Mouse (Mus musculus) liver, embryonic 15.5 days (tissue): Measurements from ENCODE around the gene Erap1. TPM values are rescaled to one million over a fixed set of nuclear protein-coding genes. Genes with fewer than 3 reads are reported as not detected.

Experiments
- ATAC-seq: fragments of 200-750 bp; cut with Nextera tagmentation; 2 replicates; pipeline ENCODE4 v1.8.0; 2017; ENCODE audit warnings: moderate number of reproducible peaks, mild to moderate bottlenecking, moderate library complexity; ENCODE audit not compliant: insufficient read depth
- H3K27ac ChIP-seq: fragments of 300-500 bp; sonication (generic); replicated peaks from 2 replicates; pipeline ENCODE4 v1.5.1; 2015; ENCODE audit warnings: mild to moderate bottlenecking, inconsistent platforms
- H3K27me3 ChIP-seq: fragments of 300-500 bp; sonication (generic); 2 replicates; pipeline ENCODE4 v1.6.1; 2015; ENCODE audit warnings: mild to moderate bottlenecking, inconsistent platforms
- H3K36me3 ChIP-seq: fragments of 300-500 bp; sonication (generic); replicated peaks from 2 replicates; pipeline ENCODE4 v1.6.1; 2015; ENCODE audit warnings: moderate library complexity, mild to moderate bottlenecking, inconsistent platforms
- H3K4me1 ChIP-seq: fragments of 300-500 bp; sonication (generic); replicated peaks from 2 replicates; pipeline ENCODE4 v1.6.1; 2015; ENCODE audit warnings: inconsistent platforms
- H3K4me2 ChIP-seq: fragments of 300-500 bp; sonication (generic); 2 replicates; pipeline ENCODE4 v1.6.1; 2015; ENCODE audit warnings: moderate library complexity, mild to moderate bottlenecking, inconsistent platforms
- H3K4me3 ChIP-seq: fragments of 300-500 bp; sonication (generic); replicated peaks from 2 replicates; pipeline ENCODE4 v1.5.1; 2015; ENCODE audit warnings: mild to moderate bottlenecking, inconsistent platforms
- H3K9ac ChIP-seq: fragments of 300-500 bp; sonication (generic); 2 replicates; pipeline ENCODE4 v1.6.1; 2015; ENCODE audit warnings: moderate library complexity, mild to moderate bottlenecking, inconsistent platforms
- H3K9me3 ChIP-seq: fragments of 300-500 bp; sonication (generic); replicated peaks from 2 replicates; pipeline ENCODE4 v1.6.1; 2016; ENCODE audit warnings: inconsistent platforms
- WGBS: fragments of 180-500 bp; shearing (Covaris S2); methylation state at CpG from one replicate; pipeline ENCODE4 v1.1.7; 2015; ENCODE audit warnings: mixed read lengths; ENCODE audit not compliant: insufficient replicate concordance; 5-methylcytosine and 5-hydroxymethylcytosine counted together
- polyA plus RNA-seq: library from polyadenylated mRNA; unstranded; fragments of >200 nt; fragmentation: Nextera tagmentation; extraction: Ambion mirVana; gene quantifications from 2 replicates; pipeline ENCODE4 v1.2.1, GENCODE M21; 2015

The Erap1 gene
- polyA plus RNA-seq, 1 experiment from 2014 or later: 18.8 TPM

- H3K27me3 ChIP-seq: no peaks in the 10 kb centered on the region
- 81% methylated on average over 5 of the region's 5 CpGs for WGBS
- no peak overlapping the region for H3K27ac ChIP-seq
Measured at GRCm38 (mm10) chr13:74695497-74696193, 56.3 kb downstream of the Erap1 start.

GRCm38 (mm10) chr13:74696225-74696624, 56.9 kb downstream of the Erap1 start:
- Histone ChIP-seq H3K36me3 (peaks cover 44% of the 10 kb centered on the region), H3K9ac (no peak overlapping the region), H3K4me2 (no peak overlapping the region), H3K9me3 (no peaks in the 10 kb centered on the region), H3K27me3 (no peaks in the 10 kb centered on the region), H3K27ac (no peak overlapping the region), H3K4me3 (no peak overlapping the region), H3K4me1 (no peaks in the 10 kb centered on the region)
- ATAC-seq: no peak
- WGBS: 54% methylated on average over 3 of the region's 3 CpGs

More at GRCm38 (mm10) chr13:74695497-74696193, 56.3 kb downstream of the Erap1 start:
- Histone ChIP-seq H3K4me3 (no peak overlapping the region), H3K36me3 (peaks cover 44% of the 10 kb centered on the region), H3K4me1 (no peaks in the 10 kb centered on the region), H3K9me3 (no peaks in the 10 kb centered on the region), H3K9ac (no peak overlapping the region), H3K4me2 (no peak overlapping the region)
- no peak for ATAC-seq

- Histone ChIP-seq H3K36me3 (peaks cover 51% of the 10 kb centered on the region), H3K4me1 (no peaks in the 10 kb centered on the region; the same call in 1 of the 2 replicates), H3K9me3 (no peaks in the 10 kb centered on the region), H3K27ac (no peak overlapping the region), H3K4me2 (no peak overlapping the region), H3K27me3 (no peaks in the 10 kb centered on the region), H3K9ac (no peak overlapping the region), H3K4me3 (no peak overlapping the region)
- WGBS: 39% methylated on average over 2 of the region's 2 CpGs
- no peak for ATAC-seq
Measured at GRCm38 (mm10) chr13:74719002-74719401, 79.6 kb downstream of the Erap1 start.

GRCm38 (mm10) chr13:74733726-74734125, 94.4 kb downstream of the Erap1 start:
- peaks cover 46% of the 10 kb centered on the region for H3K4me1 ChIP-seq
- no peak overlapping the region for H3K4me3 ChIP-seq
- ATAC-seq: peak; percentile 54
- H3K9ac ChIP-seq: peak overlapping the region; percentile 35; the same call in 1 of the 2 replicates
- H3K36me3 ChIP-seq: peaks cover 65% of the 10 kb centered on the region
- 49% methylated on average over 4 of the region's 4 CpGs for WGBS
- H3K27me3 ChIP-seq: no peaks in the 10 kb centered on the region
- peak overlapping the region; percentile 37 for H3K4me2 ChIP-seq
- H3K27ac ChIP-seq: peak overlapping the region; percentile 93
- H3K9me3 ChIP-seq: no peaks in the 10 kb centered on the region

DNA sequence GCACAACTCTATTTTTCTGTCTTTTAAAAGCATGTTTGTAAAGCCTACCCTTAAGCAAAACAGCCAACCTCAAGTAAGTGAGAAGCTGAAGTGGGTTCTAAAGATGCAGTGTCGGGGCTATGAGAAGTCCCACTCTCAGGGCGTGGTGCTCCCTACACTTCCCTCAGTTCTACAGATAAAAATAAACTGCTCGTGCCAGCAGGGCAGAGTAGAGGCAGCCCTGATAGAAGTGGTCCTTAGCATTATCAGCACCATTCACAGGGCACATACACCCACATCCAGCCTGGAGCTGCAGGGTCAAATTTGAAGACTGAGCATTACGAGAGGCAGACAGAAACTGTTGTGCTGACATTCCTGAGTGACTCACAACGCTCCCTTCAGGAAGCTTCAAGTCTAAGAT, 96.5 kb downstream of the Erap1 start:
- 25% methylated on average over 5 of the region's 5 CpGs for WGBS
- H3K4me3 ChIP-seq: peak overlapping the region; percentile 29
- H3K27me3 ChIP-seq: no peaks in the 10 kb centered on the region
- H3K27ac ChIP-seq: peak overlapping the region; percentile 93
- H3K9ac ChIP-seq: peak overlapping the region; percentile 39; the same call in 1 of the 2 replicates
- peaks cover 66% of the 10 kb centered on the region for H3K36me3 ChIP-seq
- H3K4me1 ChIP-seq: peaks cover 46% of the 10 kb centered on the region
- ATAC-seq: peak; percentile 100
- no peaks in the 10 kb centered on the region for H3K9me3 ChIP-seq
- peak overlapping the region; percentile 63 for H3K4me2 ChIP-seq

DNA sequence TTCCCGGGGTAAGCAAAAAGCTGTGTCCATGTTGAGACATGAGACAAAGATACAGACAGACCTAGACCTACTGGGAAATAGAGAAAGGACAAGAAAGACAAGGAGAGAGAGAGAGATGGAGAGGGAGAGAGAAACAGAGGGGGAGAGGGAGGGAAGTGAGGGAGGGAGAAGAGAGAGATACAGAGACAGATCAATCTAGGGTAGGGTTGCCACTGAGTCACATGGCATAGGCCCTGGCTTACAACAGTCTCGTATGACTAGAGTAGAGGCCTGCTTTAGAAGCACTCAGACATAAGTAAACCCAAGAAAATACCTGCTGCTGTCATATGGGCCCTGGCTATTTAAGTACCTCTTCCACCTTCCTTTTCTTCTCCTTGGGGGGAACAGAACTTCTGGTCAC, 97.0 kb downstream of the Erap1 start:
- peak overlapping the region; percentile 63 for H3K4me2 ChIP-seq
- no peaks in the 10 kb centered on the region for H3K27me3 ChIP-seq
- peak overlapping the region; percentile 29 for H3K4me3 ChIP-seq
- peak; percentile 60 for ATAC-seq
- H3K9ac ChIP-seq: peak overlapping the region; percentile 39
- H3K36me3 ChIP-seq: peaks cover 69% of the 10 kb centered on the region
- H3K4me1 ChIP-seq: peaks cover 46% of the 10 kb centered on the region
- WGBS: 35% methylated on average over 2 of the region's 2 CpGs
- H3K27ac ChIP-seq: peak overlapping the region; percentile 93
- H3K9me3 ChIP-seq: no peaks in the 10 kb centered on the region

Other genes with a start within 250 kb of the Erap1 start
- gene Zfp72, start 248.7 kb upstream of the Erap1 start, polyA plus RNA-seq: 0.79 and 0.85 TPM in 2 replicates
- gene Ftl1-ps1, start 239.9 kb upstream of the Erap1 start, polyA plus RNA-seq: 70.4 and 106 TPM in 2 replicates
- gene Zfp825, start 145.6 kb upstream of the Erap1 start, polyA plus RNA-seq: 7.3 and 8.2 TPM in 2 replicates
- gene Cast, start 169.2 kb downstream of the Erap1 start, polyA plus RNA-seq: 37.3 and 37.6 TPM in 2 replicates